Mouse (Mus musculus) heart, embryonic 13.5 days (tissue): ENCODE measurements around the gene Hs6st3. TPM values are rescaled to one million over a fixed set of nuclear protein-coding genes. Genes with fewer than 3 reads are reported as not detected.

Experiments used
- ATAC-seq: fragments of 200-750 bp; cut with Nextera tagmentation; 2 replicates; pipeline ENCODE4 v1.8.0; 2017; ENCODE audit warnings: moderate TSS enrichment; ENCODE audit not compliant: insufficient number of reproducible peaks, low FRiP score, low TSS enrichment; ENCODE audit errors: extremely low read depth
- H3K27ac ChIP-seq: fragments of 300-500 bp; sonication (generic); replicated peaks from 2 replicates; pipeline ENCODE4 v1.5.1; 2015; ENCODE audit warnings: moderate library complexity, mild to moderate bottlenecking, inconsistent platforms
- H3K27me3 ChIP-seq: fragments of 300-500 bp; sonication (generic); replicated peaks from 2 replicates; pipeline ENCODE4 v1.6.1; 2015; ENCODE audit warnings: mild to moderate bottlenecking, inconsistent platforms
- H3K36me3 ChIP-seq: fragments of 300-500 bp; sonication (generic); 2 replicates; pipeline ENCODE4 v1.6.1; 2015; ENCODE audit warnings: mild to moderate bottlenecking, inconsistent platforms
- H3K4me1 ChIP-seq: fragments of 300-500 bp; sonication (generic); 2 replicates; pipeline ENCODE4 v1.6.1; 2015; ENCODE audit warnings: inconsistent platforms
- H3K4me2 ChIP-seq: fragments of 300-500 bp; sonication (generic); 2 replicates; pipeline ENCODE4 v1.6.1; 2015; ENCODE audit warnings: inconsistent platforms, mild to moderate bottlenecking, moderate library complexity
- H3K4me3 ChIP-seq: fragments of 300-500 bp; sonication (generic); 2 replicates; pipeline ENCODE4 v1.5.1; 2015; ENCODE audit warnings: moderate library complexity, mild to moderate bottlenecking, inconsistent platforms
- H3K9ac ChIP-seq: fragments of 300-500 bp; sonication (generic); 2 replicates; pipeline ENCODE4 v1.6.1; 2015; ENCODE audit warnings: inconsistent platforms, mild to moderate bottlenecking, moderate library complexity
- H3K9me3 ChIP-seq: fragments of 300-500 bp; sonication (generic); 2 replicates; pipeline ENCODE4 v1.6.1; 2016; ENCODE audit warnings: inconsistent platforms
- WGBS: fragments of 180-500 bp; shearing (Covaris S2); methylation state at CpG from one replicate; pipeline ENCODE4 v1.1.7; 2015; ENCODE audit warnings: mixed read lengths; 5-methylcytosine and 5-hydroxymethylcytosine counted together
- polyA plus RNA-seq: library from polyadenylated mRNA; unstranded; fragments of >200 nt; fragmentation: Nextera tagmentation; extraction: Ambion mirVana; gene quantifications from 2 replicates; pipeline ENCODE4 v1.2.1, GENCODE M21; 2015

Gene Hs6st3
- polyA plus RNA-seq, 1 experiment from 2014 or later: not detected

- Histone ChIP-seq H3K9me3 (no peaks in the 10 kb centered on the region), H3K9ac (0 out of 2 replicates have a peak overlapping the region, but pooled peaks have one; percentile 10), H3K27me3 (peaks cover 4% of the 10 kb centered on the region; the same call in 1 of the 2 replicates), H3K4me3 (peak overlapping the region; percentile 24), H3K4me1 (peaks cover 16% of the 10 kb centered on the region), H3K36me3 (no peaks in the 10 kb centered on the region), H3K4me2 (peak overlapping the region; percentile 60), H3K27ac (no peak overlapping the region)
- WGBS: 11% methylated on average over 5 of the region's 5 CpGs
- no peak for ATAC-seq
Observed at GRCm38 (mm10) chr14:119852139-119852538, 714.0 kb downstream of the Hs6st3 start.

- Histone ChIP-seq H3K4me1 (peaks cover 9% of the 10 kb centered on the region; the same call in 1 of the 2 replicates), H3K9me3 (no peaks in the 10 kb centered on the region), H3K36me3 (no peaks in the 10 kb centered on the region), H3K4me3 (peak overlapping the region; percentile 36), H3K27me3 (peaks cover 4% of the 10 kb centered on the region; the same call in 1 of the 2 replicates), H3K9ac (peak overlapping the region; percentile 41; the same call in 1 of the 2 replicates), H3K4me2 (peak overlapping the region; percentile 68), H3K27ac (no peak overlapping the region)
- 44% methylated on average over 23 of the region's 23 CpGs for WGBS
- no peak for ATAC-seq
Observed at GRCm38 (mm10) chr14:119857338-119858291, 719.5 kb downstream of the Hs6st3 start.

DNA sequence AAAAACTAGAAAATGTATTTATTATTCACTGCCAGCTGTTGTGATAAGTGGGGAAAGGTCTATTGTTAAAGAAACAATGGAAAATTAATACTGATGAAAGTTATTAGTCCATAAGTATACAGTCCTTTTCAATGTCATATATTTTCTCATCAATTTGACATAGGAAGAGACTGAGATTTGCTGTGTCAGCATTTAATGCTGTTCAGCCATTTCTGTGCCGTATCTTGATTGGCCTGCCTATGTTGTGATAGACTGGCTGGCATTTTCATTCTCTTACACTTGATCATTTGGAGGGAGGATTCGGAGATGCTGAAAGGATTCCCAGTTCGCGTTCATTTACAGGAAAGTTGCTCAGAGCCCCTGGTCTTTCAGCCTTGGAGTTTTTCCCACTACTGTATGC is 735.5 kb downstream of the Hs6st3 start:
- H3K9me3 ChIP-seq: no peaks in the 10 kb centered on the region
- H3K9ac ChIP-seq: no peak overlapping the region
- H3K4me3 ChIP-seq: no peak overlapping the region
- H3K4me1 ChIP-seq: no peaks in the 10 kb centered on the region
- H3K27me3 ChIP-seq: no peaks in the 10 kb centered on the region
- ATAC-seq: no peak
- 87% methylated on average over 4 of the region's 4 CpGs for WGBS
- no peak overlapping the region for H3K27ac ChIP-seq
- no peaks in the 10 kb centered on the region for H3K36me3 ChIP-seq
- no peak overlapping the region for H3K4me2 ChIP-seq

DNA sequence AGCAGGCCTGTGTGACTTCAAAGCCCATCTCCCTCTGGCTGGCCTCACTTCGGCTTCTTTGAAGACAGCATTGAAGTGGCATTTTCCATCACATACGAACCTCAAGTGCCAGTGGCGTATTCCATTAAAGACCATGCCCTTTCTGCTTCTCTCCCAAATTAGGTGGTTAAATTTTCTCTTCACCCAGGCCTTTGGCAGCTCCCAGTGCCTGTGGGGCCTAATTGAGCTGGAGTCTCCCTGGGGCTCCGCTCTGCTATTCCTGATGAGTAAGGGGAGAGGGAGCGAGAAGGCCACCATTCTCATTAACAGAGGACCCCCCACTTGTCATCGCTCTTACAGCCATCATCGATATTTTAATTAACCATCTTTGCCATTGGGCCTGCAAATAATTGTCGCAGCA is 754.8 kb downstream of the Hs6st3 start:
- WGBS: 66% methylated on average over 8 of the region's 8 CpGs
- no peak for ATAC-seq

GRCm38 (mm10) chr14:119895097-119895496 is 757.0 kb downstream of the Hs6st3 start:
- Histone ChIP-seq H3K9ac (no peak overlapping the region), H3K4me3 (no peak overlapping the region), H3K27me3 (no peaks in the 10 kb centered on the region), H3K9me3 (no peaks in the 10 kb centered on the region), H3K27ac (no peak overlapping the region), H3K4me1 (0 out of 2 replicates have a peak, but pooled peaks cover 2% of the 10 kb centered on the region), H3K4me2 (no peak overlapping the region), H3K36me3 (no peaks in the 10 kb centered on the region)
- ATAC-seq: no peak
- WGBS: 83% methylated on average over 8 of the region's 8 CpGs

More for the DNA sequence above, 754.8 kb downstream of the Hs6st3 start:
- Histone ChIP-seq H3K27me3 (no peaks in the 10 kb centered on the region), H3K9me3 (no peaks in the 10 kb centered on the region), H3K4me2 (no peak overlapping the region), H3K4me3 (no peak overlapping the region), H3K9ac (no peak overlapping the region), H3K36me3 (no peaks in the 10 kb centered on the region), H3K4me1 (0 out of 2 replicates have a peak, but pooled peaks cover 2% of the 10 kb centered on the region), H3K27ac (no peak overlapping the region)

DNA sequence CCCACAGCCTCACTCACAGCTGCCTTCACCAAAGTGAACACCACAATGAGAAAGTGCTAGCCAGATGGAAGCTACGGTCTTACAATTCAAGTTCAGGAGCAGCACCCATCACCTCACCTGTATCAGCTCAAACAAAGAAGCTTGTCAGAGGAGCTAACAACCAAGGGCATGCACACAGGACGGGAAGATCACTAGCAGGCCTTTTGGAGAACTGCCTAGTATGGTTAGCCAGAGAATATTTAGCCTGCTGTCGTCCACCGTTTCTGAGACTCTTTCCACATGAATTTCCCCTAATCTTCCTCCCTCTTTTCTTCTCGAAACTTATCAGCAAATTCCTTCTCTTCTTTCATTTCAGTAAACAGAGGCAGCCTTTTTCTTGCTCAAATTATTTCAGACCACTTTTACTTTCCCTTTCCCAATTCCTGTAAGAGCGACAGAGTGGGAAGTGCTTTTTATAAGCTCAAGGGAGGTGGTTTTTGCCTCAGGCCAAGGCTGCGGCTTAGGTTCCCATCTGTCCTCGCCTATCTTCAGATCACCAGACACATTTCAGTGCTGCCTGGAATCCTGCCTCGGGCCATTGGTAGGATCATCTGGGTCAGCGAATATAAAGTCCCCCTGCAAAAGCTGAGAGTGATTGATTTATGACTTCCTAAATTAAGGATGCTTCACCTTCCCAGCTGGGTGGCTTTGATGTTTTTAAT is 757.8 kb downstream of the Hs6st3 start:
- no peak for ATAC-seq
- no peaks in the 10 kb centered on the region for H3K27me3 ChIP-seq
- WGBS: 46% methylated on average over 10 of the region's 10 CpGs
- H3K4me1 ChIP-seq: 0 out of 2 replicates have a peak, but pooled peaks cover 2% of the 10 kb centered on the region
- no peak overlapping the region for H3K4me3 ChIP-seq
- no peaks in the 10 kb centered on the region for H3K9me3 ChIP-seq
- no peak overlapping the region for H3K9ac ChIP-seq
- H3K27ac ChIP-seq: no peak overlapping the region
- no peaks in the 10 kb centered on the region for H3K36me3 ChIP-seq
- no peak overlapping the region for H3K4me2 ChIP-seq

DNA sequence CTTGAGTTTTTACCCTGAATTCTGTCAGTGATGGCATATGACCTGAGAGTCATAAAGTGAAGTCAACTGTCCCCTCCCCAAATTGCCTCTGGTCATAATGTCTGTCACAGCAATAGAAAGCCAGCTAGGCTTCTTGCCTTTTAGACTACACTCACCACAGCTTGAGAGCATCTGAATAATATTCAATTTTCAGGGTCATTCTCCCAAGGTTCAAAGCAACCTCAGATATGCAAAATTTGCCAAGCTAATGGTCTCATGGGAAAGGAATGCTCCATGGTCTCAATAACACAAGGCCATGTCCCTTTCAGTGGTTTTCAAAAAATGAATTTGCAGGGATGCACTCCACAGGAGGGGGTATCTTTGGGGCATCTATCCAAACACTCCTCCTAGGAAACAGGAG is 764.3 kb downstream of the Hs6st3 start:
- ATAC-seq: no peak
- Histone ChIP-seq H3K36me3 (no peaks in the 10 kb centered on the region), H3K9ac (no peak overlapping the region), H3K27me3 (no peaks in the 10 kb centered on the region), H3K27ac (no peak overlapping the region), H3K9me3 (no peaks in the 10 kb centered on the region), H3K4me1 (no peaks in the 10 kb centered on the region), H3K4me3 (no peak overlapping the region), H3K4me2 (no peak overlapping the region)

DNA sequence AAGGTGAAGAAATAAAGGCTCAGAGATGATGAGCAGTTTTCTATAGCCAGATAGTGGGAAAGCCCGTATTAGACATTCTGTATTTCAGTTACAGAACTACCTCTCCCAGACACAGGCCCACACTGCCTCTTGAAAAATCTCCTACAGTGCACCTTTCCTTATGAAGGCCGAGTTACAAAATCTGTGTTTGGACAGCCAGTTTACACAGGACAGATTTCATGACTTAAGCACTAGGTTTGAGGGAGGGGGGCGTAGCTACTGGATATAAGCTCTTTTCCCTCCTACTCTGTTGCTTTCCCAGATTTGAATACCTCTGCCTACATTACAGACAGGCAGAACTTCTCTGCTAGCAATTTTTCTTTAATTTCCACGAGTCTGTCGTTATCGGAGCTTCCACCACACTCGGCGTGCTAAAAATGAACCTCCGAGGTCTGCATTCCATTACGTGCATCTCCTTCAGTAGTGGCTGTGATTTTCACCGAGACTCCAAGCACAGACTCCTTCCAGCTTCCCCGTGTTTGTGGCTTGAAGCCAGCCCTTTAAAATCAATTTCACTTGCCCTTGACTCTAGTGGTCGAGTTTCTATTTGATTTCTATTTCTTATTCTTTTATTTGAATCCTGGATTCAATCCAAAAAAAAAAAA is 770.0 kb downstream of the Hs6st3 start:
- no peak for ATAC-seq
- WGBS: 49% methylated on average over 13 of the region's 13 CpGs
- peak overlapping the region; percentile 43 for H3K4me2 ChIP-seq

DNA sequence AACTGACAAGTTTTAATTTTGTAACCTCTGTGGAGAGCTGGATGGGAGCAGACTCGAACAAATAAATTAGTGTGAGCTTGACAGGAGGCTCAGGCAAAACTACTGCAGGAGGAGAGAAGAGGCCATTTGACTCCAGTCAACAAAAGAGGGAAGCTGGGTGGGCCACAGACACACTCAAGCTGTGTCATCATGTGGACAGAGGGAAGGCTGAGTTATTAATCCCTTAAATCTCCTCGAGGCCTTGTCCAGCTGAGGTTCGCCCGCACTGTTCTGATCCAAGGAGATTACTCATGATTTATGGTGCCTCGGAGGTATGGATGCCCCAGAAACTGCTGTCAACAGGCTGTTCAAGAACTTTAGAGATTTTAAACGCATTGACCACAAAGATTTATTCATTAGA is 776.4 kb downstream of the Hs6st3 start:
- Histone ChIP-seq H3K4me3 (no peak overlapping the region), H3K27me3 (no peaks in the 10 kb centered on the region), H3K4me1 (no peaks in the 10 kb centered on the region), H3K4me2 (no peak overlapping the region), H3K36me3 (no peaks in the 10 kb centered on the region), H3K9me3 (no peaks in the 10 kb centered on the region), H3K27ac (no peak overlapping the region), H3K9ac (no peak overlapping the region)
- WGBS: 64% methylated on average over 6 of the region's 6 CpGs
- no peak for ATAC-seq

More for the DNA sequence above, 770.0 kb downstream of the Hs6st3 start:
- Histone ChIP-seq H3K9ac (no peak overlapping the region), H3K36me3 (no peaks in the 10 kb centered on the region), H3K27ac (no peak overlapping the region), H3K27me3 (no peaks in the 10 kb centered on the region), H3K9me3 (no peaks in the 10 kb centered on the region), H3K4me3 (no peak overlapping the region), H3K4me1 (peaks cover 6% of the 10 kb centered on the region; the same call in 1 of the 2 replicates)

GRCm38 (mm10) chr14:119918281-119919034 is 780.3 kb downstream of the Hs6st3 start:
- no peak for ATAC-seq
- Histone ChIP-seq H3K27ac (no peak overlapping the region), H3K4me3 (no peak overlapping the region), H3K27me3 (no peaks in the 10 kb centered on the region), H3K36me3 (no peaks in the 10 kb centered on the region), H3K4me2 (no peak overlapping the region), H3K9ac (no peak overlapping the region), H3K4me1 (no peaks in the 10 kb centered on the region), H3K9me3 (no peaks in the 10 kb centered on the region)
- 68% methylated on average over 6 of the region's 6 CpGs for WGBS
